15 mouse cellular contexts compared by ENCODE assay signal in the genomic region with DNA sequence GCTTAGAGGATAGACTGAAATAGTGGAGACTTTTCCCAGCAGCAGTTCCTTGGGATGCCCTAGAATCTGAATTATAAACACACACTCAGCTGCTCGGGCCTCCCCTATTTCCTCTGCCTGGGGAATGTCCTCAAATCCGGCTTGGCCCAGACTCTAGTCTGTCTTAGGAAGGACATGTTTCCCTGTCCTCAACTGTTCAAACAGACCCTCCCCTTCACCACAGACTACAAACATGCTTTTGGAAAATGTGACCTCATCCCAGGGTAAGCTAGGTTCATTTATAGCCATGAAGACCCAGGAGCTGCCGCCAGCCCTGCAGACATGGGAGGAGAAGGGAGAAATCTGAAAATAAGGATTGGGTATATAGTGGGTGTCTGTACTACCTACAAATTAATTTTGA. TPM values are rescaled to one million over a fixed set of nuclear protein-coding genes. Genes with fewer than 3 reads are reported as not detected.
DNase-seq lines count a peak whose midpoint lies in the region; ATAC-seq lines count a peak whose summit lies in the region.
"Had no signal": no experiment of that assay in that cellular context is flagged by ENCODE, and none has a peak within 500 bp of the region (broad histone marks: within the 10 kb centered on the region; RNA-seq: fewer than 3 reads in every experiment).

No protein-coding gene starts in this region.

- no peak overlapping the region for H3K4me3 ChIP-seq in embryonic facial prominence, embryonic 14.5 days (ENCODE audit: low read depth, low read length)
- no peak overlapping the region for H3K4me3 ChIP-seq in heart, embryonic 16.5 days (ENCODE audit: low read length)
- no peak overlapping the region for H3K4me3 ChIP-seq in hindbrain, embryonic 16.5 days (ENCODE audit: low read length)
- H3K4me3 ChIP-seq: erythroblast, embryonic 14.5 days; neural tube, embryonic 13.5 days had no signal

- no peak overlapping the region for H3K4me2 ChIP-seq in embryonic facial prominence, embryonic 14.5 days (ENCODE audit: low read depth, low read length)
- H3K4me2 ChIP-seq in heart, embryonic 16.5 days (ENCODE audit: low read depth, low read length) = no peak overlapping the region
- no peak overlapping the region for H3K4me2 ChIP-seq in hindbrain, embryonic 16.5 days (ENCODE audit: low read length)
- H3K4me2 ChIP-seq: neural tube, embryonic 13.5 days had no signal

- 0 out of 2 replicates have a peak, but pooled peaks have one; percentile 44 for ATAC-seq in embryonic facial prominence, embryonic 14.5 days (ENCODE audit: low read depth)
- peak; percentile 78 for ATAC-seq in heart, embryonic 16.5 days (replicated peaks; ENCODE audit: extremely low read depth, insufficient read depth, low FRiP score)
- ATAC-seq in hindbrain, embryonic 16.5 days = no peak
- ATAC-seq: midbrain, embryonic 16.5 days had no signal

- H3K4me1 ChIP-seq in embryonic facial prominence, embryonic 14.5 days (ENCODE audit: control insufficient read depth, insufficient read depth, low read length) = peaks cover 42% of the 10 kb centered on the region
- peaks cover 50% of the 10 kb centered on the region for H3K4me1 ChIP-seq in heart, embryonic 16.5 days (ENCODE audit: control insufficient read depth, insufficient read depth, low read length)
- peaks cover 4% of the 10 kb centered on the region; the same call in 1 of the 2 replicates for H3K4me1 ChIP-seq in hindbrain, embryonic 16.5 days (ENCODE audit: control insufficient read depth, insufficient read depth, low read depth, low read length)

- DNase-seq in heart, adult 11 months = peak; percentile 97
- no peak for DNase-seq in heart, postnatal 36 days
- peak; percentile 63 for DNase-seq in embryonic facial prominence, embryonic 14.5 days (ENCODE audit: low spot score)
- peak; percentile 72 for DNase-seq in lung, postnatal 10 days
- no peak for DNase-seq in thymus, postnatal 10 days (ENCODE audit: low spot score in 2 of 2)
- no peak for DNase-seq in left cerebral cortex, postnatal 36 days (ENCODE audit: low spot score in 2 of 2)
- DNase-seq: adrenal gland, postnatal 10 days; retina, postnatal 1 day; thymus, adult 18-20 months had no signal

- no peaks in the 10 kb centered on the region for H3K27me3 ChIP-seq in embryonic facial prominence, embryonic 14.5 days (replicated peaks; ENCODE audit: control insufficient read depth, insufficient read depth, low read length)
- no peaks in the 10 kb centered on the region for H3K27me3 ChIP-seq in heart, embryonic 16.5 days (ENCODE audit: control insufficient read depth, insufficient read depth, low read length)
- no peaks in the 10 kb centered on the region for H3K27me3 ChIP-seq in hindbrain, embryonic 16.5 days (replicated peaks; ENCODE audit: control insufficient read depth, insufficient read depth, low read length)
- H3K27me3 ChIP-seq: neural tube, embryonic 13.5 days had no signal

- 65% methylated on average over 3 of the region's 3 CpGs for WGBS in embryonic facial prominence, embryonic 14.5 days
- WGBS in heart, embryonic 16.5 days = 27% methylated on average over 3 of the region's 3 CpGs
- 88% methylated on average over 3 of the region's 3 CpGs for WGBS in hindbrain, embryonic 16.5 days

- H3K27ac ChIP-seq in embryonic facial prominence, embryonic 14.5 days (replicated peaks; ENCODE audit: low read depth, low read length) = no peak overlapping the region
- peak overlapping the region; percentile 84 for H3K27ac ChIP-seq in heart, embryonic 16.5 days (ENCODE audit: low read length)
- no peak overlapping the region for H3K27ac ChIP-seq in hindbrain, embryonic 16.5 days (ENCODE audit: low read depth, low read length)
- H3K27ac ChIP-seq: macrophage; neural tube, embryonic 13.5 days had no signal

- H3K9me3 ChIP-seq in embryonic facial prominence, embryonic 14.5 days (ENCODE audit: control insufficient read depth, low read length) = no peaks in the 10 kb centered on the region
- H3K9me3 ChIP-seq in heart, embryonic 16.5 days (replicated peaks; ENCODE audit: control insufficient read depth, low read length) = no peaks in the 10 kb centered on the region
- H3K9me3 ChIP-seq in hindbrain, embryonic 16.5 days (ENCODE audit: control insufficient read depth, low read length) = no peaks in the 10 kb centered on the region
- H3K9me3 ChIP-seq: neural tube, embryonic 13.5 days had no signal

- H3K36me3 ChIP-seq in embryonic facial prominence, embryonic 14.5 days (ENCODE audit: control insufficient read depth, insufficient read depth, low read length) = no peaks in the 10 kb centered on the region
- no peaks in the 10 kb centered on the region for H3K36me3 ChIP-seq in heart, embryonic 16.5 days (ENCODE audit: control insufficient read depth, insufficient read depth)
- no peaks in the 10 kb centered on the region for H3K36me3 ChIP-seq in hindbrain, embryonic 16.5 days (ENCODE audit: control insufficient read depth, insufficient read depth, low read length)
- H3K36me3 ChIP-seq: neural tube, embryonic 13.5 days had no signal

- intact Hi-C loops in heart, postnatal 36 days (cut with DNase I) = no loop called here
- intact Hi-C loops in left cerebral cortex, postnatal 36 days (cut with DNase I) = no loop called here

- no peak overlapping the region for H3K9ac ChIP-seq in embryonic facial prominence, embryonic 14.5 days (ENCODE audit: low read depth, low read length)
- no peak overlapping the region for H3K9ac ChIP-seq in heart, embryonic 16.5 days (ENCODE audit: low read length)
- H3K9ac ChIP-seq in hindbrain, embryonic 16.5 days (ENCODE audit: low read depth, low read length) = no peak overlapping the region
- H3K9ac ChIP-seq: neural tube, embryonic 13.5 days had no signal

RNA-seq across cellular contexts. Expression of a gene that starts 57.7 kb away (rescaled TPM):
- 1 to 10 TPM; 3.3 to 4.3 TPM for total RNA-seq in heart, postnatal 36 days (2021)
- 9.8 and 10.3 TPM in 2 replicates for polyA plus RNA-seq in embryonic facial prominence, embryonic 14.5 days (2014; fragmentation: Nextera tagmentation; extraction: Ambion mirVana)
- 3.6 TPM in 2 replicates for polyA plus RNA-seq in heart, embryonic 16.5 days (2015; fragmentation: Nextera tagmentation; extraction: Ambion mirVana)
- 0.81 and 1.5 TPM in 2 replicates for polyA plus RNA-seq in hindbrain, embryonic 16.5 days (2015; fragmentation: Nextera tagmentation; extraction: Ambion mirVana)
- 1 to 10 TPM; 1.9 to 3.3 TPM for total RNA-seq in left cerebral cortex, postnatal 36 days (2021)
- polyA plus RNA-seq: erythroblast, embryonic 14.5 days had no signal

Comparison
In these comparisons a context has a peak if more than half of its experiments do, and no peak if none do; other contexts are left out.
1. DNase-seq: peak in heart, adult 11 months (single experiment), embryonic facial prominence, embryonic 14.5 days (single experiment) and lung, postnatal 10 days (single experiment); none in heart, postnatal 36 days (0 of 2), thymus, postnatal 10 days (0 of 2) and left cerebral cortex, postnatal 36 days (0 of 2).